In genomic region chr3:117139835-117140234, GRCm38 (mm10) we compare ENCODE assay signal across 23 mouse cellular contexts.
DNase-seq lines count a peak whose midpoint lies in the region; ATAC-seq and TF ChIP-seq lines count a peak whose summit lies in the region.
"Had no signal": no experiment of that assay in that cellular context is flagged by ENCODE, and none has a peak within 500 bp of the region (broad histone marks: within the 10 kb centered on the region; RNA-seq: fewer than 3 reads in every experiment).

No protein-coding gene starts in this region.

- TF ChIP-seq EP300 in MEL (IDR thresholded peaks at IDR 0.05; ENCODE audit: low read depth in 1 of 2, low read length in 2 of 2): no peak

- no peak for TF ChIP-seq RAD21 in MEL (IDR thresholded peaks at IDR 0.05; ENCODE audit: low read depth, low read length)

- no peak for TF ChIP-seq POLR2A in MEL (IDR thresholded peaks at IDR 0.05; ENCODE audit: control insufficient read depth in 1 of 2, insufficient read depth in 1 of 2, low read depth in 1 of 2, low read length in 2 of 2, poor library complexity in 1 of 2)

- H3K9ac ChIP-seq in MEL (ENCODE audit: control insufficient read depth, low read depth, low read length, poor library complexity, severe bottlenecking): no peak overlapping the region
- H3K9ac ChIP-seq: intestine, embryonic 15.5 days; limb, embryonic 12.5 days; liver, postnatal 0 days; neural tube, embryonic 13.5 days; stomach, embryonic 15.5 days had no signal

- H3K9me3 ChIP-seq in MEL (replicated peaks; ENCODE audit: insufficient read depth, low read length): no peaks in the 10 kb centered on the region
- H3K9me3 ChIP-seq: heart, embryonic 10.5 days; intestine, embryonic 15.5 days; limb, embryonic 12.5 days; megakaryocyte, embryonic 14.5 days; neural tube, embryonic 13.5 days; stomach, embryonic 15.5 days had no signal

- H3K4me1 ChIP-seq in MEL (ENCODE audit: control insufficient read depth in 1 of 2, insufficient read depth in 2 of 2, low read length in 2 of 2): no peaks in the 10 kb centered on the region
- H3K4me1 ChIP-seq: heart, embryonic 10.5 days; intestine, embryonic 15.5 days; limb, embryonic 12.5 days; megakaryocyte, embryonic 14.5 days; neural tube, embryonic 13.5 days; stomach, embryonic 15.5 days had no signal

- H3K4me3 ChIP-seq in MEL (ENCODE audit: control insufficient read depth in 1 of 2, insufficient read depth in 1 of 2, low read depth in 2 of 2, low read length in 2 of 2): no peak overlapping the region
- H3K4me3 ChIP-seq: heart, embryonic 10.5 days; intestine, embryonic 15.5 days; limb, embryonic 12.5 days; megakaryocyte, embryonic 14.5 days; neural tube, embryonic 13.5 days; stomach, embryonic 15.5 days had no signal

- no peak for TF ChIP-seq CTCF in MEL (IDR thresholded peaks at IDR 0.05 in 2 of 3, conservative IDR thresholded peaks at IDR 0.05 in 1 of 3; ENCODE audit: control insufficient read depth in 1 of 3, insufficient read depth in 1 of 3, low read depth in 2 of 3, low read length in 3 of 3, poor library complexity in 1 of 3, severe bottlenecking in 1 of 3)

- no peak overlapping the region for H3K27ac ChIP-seq in MEL (ENCODE audit: control insufficient read depth, low read depth, low read length)
- H3K27ac ChIP-seq: heart, embryonic 10.5 days; intestine, embryonic 15.5 days; limb, embryonic 12.5 days; neural tube, embryonic 13.5 days; stomach, embryonic 15.5 days had no signal

- no peaks in the 10 kb centered on the region; a peak in 1 of 4 replicates for H3K27me3 ChIP-seq in MEL (ENCODE audit: control insufficient read depth in 1 of 2, insufficient read depth in 2 of 2, low read length in 2 of 2)
- H3K27me3 ChIP-seq: intestine, embryonic 15.5 days; limb, embryonic 12.5 days; megakaryocyte, embryonic 14.5 days; neural tube, embryonic 13.5 days; stomach, embryonic 15.5 days had no signal

- peak; percentile 70 for ATAC-seq in megakaryocyte, adult 5-6 weeks (ENCODE audit: poor library complexity, severe bottlenecking)
- ATAC-seq: activated CD4-positive, CD25-positive, alpha-beta regulatory T cell, adult 4 months; hindbrain, embryonic 16.5 days; intestine, embryonic 15.5 days; liver, postnatal 0 days; lung, postnatal 0 days had no signal

- DNase-seq in 3T3-L1 (ENCODE audit: low read depth, low spot score): peak; percentile 80
- DNase-seq in MEL (ENCODE audit: low read depth, low spot score): peak; percentile 8
- DNase-seq in adrenal gland, postnatal 10 days: peak; percentile 16
- no peak for DNase-seq in gastrocnemius, adult 8-10 months (ENCODE audit: low spot score in 2 of 2)
- DNase-seq in cerebellum, postnatal 36 days: no peak
- no peak for DNase-seq in spleen, postnatal 36 days (ENCODE audit: low spot score in 2 of 2)
- DNase-seq: cerebellum, adult 9-11 months; kidney, adult 8-10 months; kidney, postnatal 10 days; layer of hippocampus, postnatal 36 days; liver, postnatal 0 days; midbrain, embryonic 14.5 days; thymus, postnatal 25 days had no signal

- no peaks in the 10 kb centered on the region; a peak in 1 of 4 replicates for H3K36me3 ChIP-seq in MEL (ENCODE audit: control insufficient read depth in 1 of 2, insufficient read depth in 2 of 2, low read length in 2 of 2)
- H3K36me3 ChIP-seq: heart, embryonic 10.5 days; intestine, embryonic 15.5 days; limb, embryonic 12.5 days; neural tube, embryonic 13.5 days; stomach, embryonic 15.5 days had no signal

- H3K79me2 ChIP-seq in MEL (ENCODE audit: control insufficient read depth, insufficient read depth, low read length, poor library complexity): no peaks in the 10 kb centered on the region

TF ChIP-seq in MEL, 35 proteins besides CTCF, POLR2A, EP300 and RAD21:
- no peak for TF ChIP-seq NELFE (IDR thresholded peaks at IDR 0.05; ENCODE audit: low read depth, low read length)
- TF ChIP-seq MEF2A (IDR thresholded peaks at IDR 0.05; ENCODE audit: extremely low read depth, insufficient replicate concordance, low read depth, low read length, poor library complexity, severe bottlenecking): no peak
- TF ChIP-seq HCFC1 (IDR thresholded peaks at IDR 0.05; ENCODE audit: low read depth, low read length): no peak

Comparison
In these comparisons a context has a peak if more than half of its experiments do, and no peak if none do; other contexts are left out.
1. DNase-seq: peak in 3T3-L1 (single experiment), MEL (single experiment) and adrenal gland, postnatal 10 days (single experiment); none in gastrocnemius, adult 8-10 months (0 of 2), cerebellum, postnatal 36 days (0 of 2) and spleen, postnatal 36 days (0 of 2).